Mouse (Mus musculus) intestine, postnatal 0 days (tissue): Measurements from ENCODE around the gene Klhdc7a. TPM values are rescaled to one million over a fixed set of nuclear protein-coding genes. Genes with fewer than 3 reads are reported as not detected.

Experiments used
- ATAC-seq: fragments of 200-750 bp; cut with Nextera tagmentation; 2 replicates; pipeline ENCODE4 v1.8.0; 2017; ENCODE audit warnings: mild to moderate bottlenecking, moderate TSS enrichment, moderate library complexity
- H3K27ac ChIP-seq: fragments of 300-500 bp; sonication (generic); 2 replicates; pipeline ENCODE4 v1.5.1; 2014; ENCODE audit warnings: mild to moderate bottlenecking, low read depth, low read length, moderate library complexity
- H3K27me3 ChIP-seq: fragments of 300-500 bp; sonication (generic); replicated peaks from 2 replicates; pipeline ENCODE4 v1.6.1; 2014; ENCODE audit warnings: low read length, mixed read lengths; ENCODE audit not compliant: control insufficient read depth, insufficient read depth
- H3K36me3 ChIP-seq: fragments of 300-500 bp; sonication (generic); 2 replicates; pipeline ENCODE4 v1.6.1; 2014; ENCODE audit warnings: mild to moderate bottlenecking, moderate library complexity; ENCODE audit not compliant: control insufficient read depth, insufficient read depth
- H3K4me1 ChIP-seq: fragments of 300-500 bp; sonication (generic); replicated peaks from 2 replicates; pipeline ENCODE4 v1.6.1; 2014; ENCODE audit warnings: antibody characterized with exemption, low read length, mixed read lengths; ENCODE audit not compliant: control insufficient read depth, insufficient read depth
- H3K4me2 ChIP-seq: fragments of 300-500 bp; sonication (generic); replicated peaks from 2 replicates; pipeline ENCODE4 v1.6.1; 2014; ENCODE audit warnings: low read depth, mild to moderate bottlenecking, moderate library complexity
- H3K4me3 ChIP-seq: fragments of 300-500 bp; sonication (generic); 2 replicates; pipeline ENCODE4 v1.5.1; 2014; ENCODE audit warnings: low read depth, low read length
- H3K9ac ChIP-seq: fragments of 300-500 bp; sonication (generic); 2 replicates; pipeline ENCODE4 v1.6.1; 2014; ENCODE audit warnings: mild to moderate bottlenecking, low read depth, low read length
- H3K9me3 ChIP-seq: fragments of 300-500 bp; sonication (generic); 2 replicates; pipeline ENCODE4 v1.6.1; 2016; ENCODE audit warnings: mixed run types; ENCODE audit not compliant: control insufficient read depth
- CTCF ChIP-seq: sonication (generic); IDR thresholded peaks from 2 replicates; pipeline ENCODE4 v1.5.1; 2016; ENCODE audit warnings: low read depth, mild to moderate bottlenecking, control low read depth, antibody characterized with exemption, moderate library complexity
- WGBS: fragments of 180-500 bp; shearing (Covaris S2); extraction: QIAGEN DNeasy Blood & Tissue Kit; methylation state at CpG from one replicate; pipeline ENCODE4 v1.1.7; 2014; 5-methylcytosine and 5-hydroxymethylcytosine counted together
- polyA plus RNA-seq: library from polyadenylated mRNA; unstranded; fragments of >200 nt; fragmentation: Nextera tagmentation; extraction: Ambion mirVana; gene quantifications from 2 replicates; pipeline ENCODE4 v1.2.1, GENCODE M21; 2015

Gene Klhdc7a
- polyA plus RNA-seq, 1 experiment from 2014 or later = 0.08 TPM

- Histone ChIP-seq H3K4me2 (no peak overlapping the region), H3K36me3 (no peaks in the 10 kb centered on the region), H3K9me3 (no peaks in the 10 kb centered on the region), H3K4me3 (no peak overlapping the region), H3K27ac (no peak overlapping the region), H3K4me1 (no peaks in the 10 kb centered on the region), H3K9ac (no peak overlapping the region), H3K27me3 (peaks cover 17% of the 10 kb centered on the region)
- no peak for ATAC-seq
- TF ChIP-seq CTCF = no peak
- WGBS = 65% methylated on average over 5 of the region's 5 CpGs
Observed at GRCm38 (mm10) chr4:140000911-140001310, 33.1 kb upstream of the Klhdc7a start.

- WGBS = 65% methylated on average over 7 of the region's 7 CpGs
- H3K9me3 ChIP-seq = no peaks in the 10 kb centered on the region
- ATAC-seq = no peak
- no peak overlapping the region for H3K4me3 ChIP-seq
- H3K27ac ChIP-seq = no peak overlapping the region
- peaks cover 13% of the 10 kb centered on the region for H3K27me3 ChIP-seq
- no peak overlapping the region for H3K9ac ChIP-seq
- no peak overlapping the region for H3K4me2 ChIP-seq
- no peaks in the 10 kb centered on the region for H3K4me1 ChIP-seq
- H3K36me3 ChIP-seq = no peaks in the 10 kb centered on the region
- TF ChIP-seq CTCF = no peak
Observed at GRCm38 (mm10) chr4:139999033-139999432, 31.2 kb upstream of the Klhdc7a start.

GRCm38 (mm10) chr4:139995659-139996058 is 27.8 kb upstream of the Klhdc7a start:
- H3K4me2 ChIP-seq = no peak overlapping the region
- no peak overlapping the region for H3K4me3 ChIP-seq
- no peaks in the 10 kb centered on the region for H3K4me1 ChIP-seq
- no peak overlapping the region for H3K27ac ChIP-seq
- H3K27me3 ChIP-seq = no peaks in the 10 kb centered on the region
- no peaks in the 10 kb centered on the region for H3K36me3 ChIP-seq
- no peak overlapping the region for H3K9ac ChIP-seq
- ATAC-seq = no peak
- H3K9me3 ChIP-seq = no peaks in the 10 kb centered on the region
- no peak for TF ChIP-seq CTCF
- WGBS = 64% methylated on average over 8 of the region's 8 CpGs

- no peak for ATAC-seq
- Histone ChIP-seq H3K27ac (no peak overlapping the region), H3K4me1 (no peaks in the 10 kb centered on the region), H3K36me3 (no peaks in the 10 kb centered on the region), H3K9me3 (no peaks in the 10 kb centered on the region), H3K9ac (no peak overlapping the region), H3K4me2 (no peak overlapping the region), H3K4me3 (no peak overlapping the region), H3K27me3 (no peaks in the 10 kb centered on the region)
- 17% methylated on average over 9 of the region's 16 CpGs for WGBS
- TF ChIP-seq CTCF = no peak
Observed at GRCm38 (mm10) chr4:139993111-139993755, 25.4 kb upstream of the Klhdc7a start.

GRCm38 (mm10) chr4:139986913-139987312 is 19.1 kb upstream of the Klhdc7a start:
- H3K4me1 ChIP-seq = no peaks in the 10 kb centered on the region
- ATAC-seq = no peak
- no peaks in the 10 kb centered on the region for H3K27me3 ChIP-seq

GRCm38 (mm10) chr4:139978716-139979115 is 10.9 kb upstream of the Klhdc7a start:
- Histone ChIP-seq H3K36me3 (no peaks in the 10 kb centered on the region), H3K4me3 (no peak overlapping the region), H3K27ac (no peak overlapping the region), H3K9ac (no peak overlapping the region), H3K4me2 (no peak overlapping the region), H3K9me3 (no peaks in the 10 kb centered on the region), H3K27me3 (no peaks in the 10 kb centered on the region), H3K4me1 (0 out of 2 replicates have a peak, but pooled peaks cover 5% of the 10 kb centered on the region)
- TF ChIP-seq CTCF = no peak
- peak; percentile 90 for ATAC-seq
- WGBS = 17% methylated on average over 5 of the region's 5 CpGs

More at GRCm38 (mm10) chr4:139986913-139987312, 19.1 kb upstream of the Klhdc7a start:
- no peak overlapping the region for H3K27ac ChIP-seq
- H3K9me3 ChIP-seq = no peaks in the 10 kb centered on the region
- no peak overlapping the region for H3K4me2 ChIP-seq
- H3K4me3 ChIP-seq = no peak overlapping the region
- no peak for TF ChIP-seq CTCF
- H3K36me3 ChIP-seq = no peaks in the 10 kb centered on the region
- H3K9ac ChIP-seq = no peak overlapping the region
- WGBS = 67% methylated on average over 7 of the region's 7 CpGs
